Mouse (Mus musculus) large intestine, adult 2 months (tissue): Measurements from ENCODE around the gene Sidt2. TPM values are rescaled to one million over a fixed set of nuclear protein-coding genes. Genes with fewer than 3 reads are reported as not detected.
A peak's percentile ranks its signal among the peaks of the same experiment; 100 is the strongest.

Experiments used
- DNase-seq: peaks from one replicate; pipeline ENCODE4 v3.0.0-alpha.2; 2012; ENCODE audit warnings: low read depth, low spot score
- WGBS: fragments of 180-500 bp; shearing (Covaris S2); methylation state at CpG from one replicate; pipeline ENCODE4 v1.1.7; 2018; 5-methylcytosine and 5-hydroxymethylcytosine counted together
- polyA plus RNA-seq: library from polyadenylated mRNA; depleted of rRNA; stranded (reverse); fragments of >200 nt; gene quantifications from 2 replicates; pipeline ENCODE4 v1.2.3, GENCODE M21; 2012

The Sidt2 gene
- polyA plus RNA-seq, 1 experiment = 332 TPM

- DNase-seq = no peak
- WGBS = 89% methylated on average over 7 of the region's 7 CpGs
Observed at GRCm38 (mm10) chr9:45952890-45953289, 2.2 kb downstream of the Sidt2 start.

- 92% methylated on average over 4 of the region's 4 CpGs for WGBS
- no peak for DNase-seq
Observed at GRCm38 (mm10) chr9:45952057-45952456, 3.0 kb downstream of the Sidt2 start.

GRCm38 (mm10) chr9:45946872-45947183, 8.2 kb downstream of the Sidt2 start:
- no peak for DNase-seq
- WGBS = 76% methylated on average over 10 of the region's 10 CpGs

- no peak for DNase-seq
Observed at GRCm38 (mm10) chr9:45946182-45946871, 8.7 kb downstream of the Sidt2 start.

GRCm38 (mm10) chr9:45945721-45946120, 9.3 kb downstream of the Sidt2 start:
- 86% methylated on average over 13 of the region's 13 CpGs for WGBS
- DNase-seq = no peak

More at GRCm38 (mm10) chr9:45946182-45946871, 8.7 kb downstream of the Sidt2 start:
- WGBS = 88% methylated on average over 16 of the region's 16 CpGs

GRCm38 (mm10) chr9:45944506-45945400, 10.3 kb downstream of the Sidt2 start:
- 84% methylated on average over 13 of the region's 13 CpGs for WGBS
- no peak for DNase-seq

GRCm38 (mm10) chr9:45943628-45944505, 11.2 kb downstream of the Sidt2 start:
- 91% methylated on average over 8 of the region's 8 CpGs for WGBS
- no peak for DNase-seq

GRCm38 (mm10) chr9:45942916-45943315, 12.1 kb downstream of the Sidt2 start:
- WGBS = 89% methylated on average over 8 of the region's 8 CpGs
- DNase-seq = no peak

GRCm38 (mm10) chr9:45942464-45942863, 12.6 kb downstream of the Sidt2 start:
- no peak for DNase-seq
- 76% methylated on average over 16 of the region's 16 CpGs for WGBS

- 75% methylated on average over 18 of the region's 18 CpGs for WGBS
Observed at GRCm38 (mm10) chr9:45941329-45941888, 13.6 kb downstream of the Sidt2 start.

GRCm38 (mm10) chr9:45939794-45940193, 15.3 kb downstream of the Sidt2 start:
- DNase-seq = no peak

More at GRCm38 (mm10) chr9:45941329-45941888, 13.6 kb downstream of the Sidt2 start:
- no peak for DNase-seq

GRCm38 (mm10) chr9:45938952-45939637, 16.0 kb downstream of the Sidt2 start:
- 84% methylated on average over 15 of the region's 15 CpGs for WGBS
- no peak for DNase-seq

More at GRCm38 (mm10) chr9:45939794-45940193, 15.3 kb downstream of the Sidt2 start:
- WGBS = 95% methylated on average over 6 of the region's 6 CpGs

GRCm38 (mm10) chr9:45938088-45938487, 17.0 kb downstream of the Sidt2 start:
- no peak for DNase-seq
- 89% methylated on average over 8 of the region's 8 CpGs for WGBS

- peak; percentile 60 for DNase-seq
- 8% methylated on average over 3 of the region's 3 CpGs for WGBS
Observed at GRCm38 (mm10) chr9:45936883-45937282, 18.2 kb downstream of the Sidt2 start.

- DNase-seq = no peak
- WGBS = 20% methylated on average over 21 of the region's 21 CpGs
Observed at GRCm38 (mm10) chr9:45935628-45936210, 19.3 kb downstream of the Sidt2 start, which contains the start of gene Tagln. Tagln (minus strand) TSS chr9:45936058.

GRCm38 (mm10) chr9:45932571-45933415, 22.3 kb downstream of the Sidt2 start:
- DNase-seq = no peak
- 32% methylated on average over 11 of the region's 11 CpGs for WGBS

GRCm38 (mm10) chr9:45931958-45932357, 23.1 kb downstream of the Sidt2 start:
- no peak for DNase-seq
- 13% methylated on average over 1 of the region's 1 CpGs for WGBS

- no peak for DNase-seq
- WGBS = 76% methylated on average over 5 of the region's 5 CpGs
Observed at GRCm38 (mm10) chr9:45929285-45929684, 25.8 kb downstream of the Sidt2 start.
